Mouse (Mus musculus): ENCODE data around the gene Sipa1l2. TPM values are rescaled to one million over a fixed set of nuclear protein-coding genes. Genes with fewer than 3 reads are reported as not detected.

Sipa1l2 gene
- polyA plus RNA-seq (2014; fragmentation: Nextera tagmentation; extraction: Ambion mirVana): 11.6 TPM in 2 replicates

- peak within 1 kb of the TSS; percentile 74 for H3K4me3 ChIP-seq (ENCODE audit: low read depth, low read length)
Measured at GRCm38 (mm10) chr8:125569533-125570365, at the start of gene Sipa1l2. TSS of gene Sipa1l2 (minus strand) at chr8:125569808.

GRCm38 (mm10) chr8:125618543-125619335 is 49.1 kb upstream of the Sipa1l2 start:
- H3K4me1 ChIP-seq (ENCODE audit: control insufficient read depth, insufficient read depth, low read length): no peaks in the 10 kb centered on the region; the same call in 1 of the 2 replicates
- no peak overlapping the region for H3K4me3 ChIP-seq (ENCODE audit: low read depth, low read length)
- H3K27ac ChIP-seq (ENCODE audit: low read depth, low read length): no peak overlapping the region
- no peak for DNase-seq (ENCODE audit: low spot score)
- H3K36me3 ChIP-seq (ENCODE audit: control insufficient read depth, insufficient read depth, low read length): no peaks in the 10 kb centered on the region
- ATAC-seq (ENCODE audit: insufficient read depth, low FRiP score, low TSS enrichment): no peak
- WGBS: 77% methylated on average over 16 of the region's 16 CpGs
- H3K4me2 ChIP-seq (ENCODE audit: low read depth): no peak overlapping the region
- no peaks in the 10 kb centered on the region for H3K9me3 ChIP-seq (ENCODE audit: control insufficient read depth, low read length)
- H3K9ac ChIP-seq (ENCODE audit: low read length): no peak overlapping the region
- no peaks in the 10 kb centered on the region for H3K27me3 ChIP-seq (ENCODE audit: control insufficient read depth, insufficient read depth, low read length)

More at GRCm38 (mm10) chr8:125569533-125570365, at the start of gene Sipa1l2:
- Histone ChIP-seq H3K4me1 (ENCODE audit: control insufficient read depth, insufficient read depth, low read length) (peaks cover 16% of the 10 kb centered on the region), H3K27me3 (ENCODE audit: control insufficient read depth, insufficient read depth, low read length) (0 out of 2 replicates have a peak, but pooled peaks cover 2% of the 10 kb centered on the region), H3K9me3 (ENCODE audit: control insufficient read depth, low read length) (no peaks in the 10 kb centered on the region), H3K36me3 (ENCODE audit: control insufficient read depth, insufficient read depth, low read length) (no peaks in the 10 kb centered on the region), H3K27ac (ENCODE audit: low read depth, low read length) (peak within 1 kb of the TSS; percentile 34; the same call in 1 of the 2 replicates), H3K9ac (ENCODE audit: low read length) (peak within 1 kb of the TSS; percentile 77), H3K4me2 (ENCODE audit: low read depth) (peak within 1 kb of the TSS; percentile 90)
- WGBS: under 1% methylated on average over 81 of the region's 129 CpGs
- DNase-seq (ENCODE audit: low spot score) (peak; percentile 99), ATAC-seq (ENCODE audit: insufficient read depth, low FRiP score, low TSS enrichment) (peak; percentile 90)

- DNase-seq (ENCODE audit: low spot score): no peak
- Histone ChIP-seq H3K27me3 (ENCODE audit: control insufficient read depth, insufficient read depth, low read length) (no peaks in the 10 kb centered on the region), H3K4me3 (ENCODE audit: low read depth, low read length) (no peak overlapping the region), H3K27ac (ENCODE audit: low read depth, low read length) (no peak overlapping the region), H3K9ac (ENCODE audit: low read length) (no peak overlapping the region), H3K9me3 (ENCODE audit: control insufficient read depth, low read length) (no peaks in the 10 kb centered on the region), H3K4me1 (ENCODE audit: control insufficient read depth, insufficient read depth, low read length) (no peaks in the 10 kb centered on the region), H3K4me2 (ENCODE audit: low read depth) (no peak overlapping the region), H3K36me3 (ENCODE audit: control insufficient read depth, insufficient read depth, low read length) (no peaks in the 10 kb centered on the region)
- no peak for ATAC-seq (ENCODE audit: insufficient read depth, low FRiP score, low TSS enrichment)
- 79% methylated on average over 5 of the region's 5 CpGs for WGBS
Measured at GRCm38 (mm10) chr8:125616935-125617334, 47.3 kb upstream of the Sipa1l2 start.

- ATAC-seq (ENCODE audit: insufficient read depth, low FRiP score, low TSS enrichment): no peak
- no peak overlapping the region for H3K27ac ChIP-seq (ENCODE audit: low read depth, low read length)
- no peaks in the 10 kb centered on the region for H3K27me3 ChIP-seq (ENCODE audit: control insufficient read depth, insufficient read depth, low read length)
- no peaks in the 10 kb centered on the region for H3K36me3 ChIP-seq (ENCODE audit: control insufficient read depth, insufficient read depth, low read length)
- H3K9me3 ChIP-seq (ENCODE audit: control insufficient read depth, low read length): no peaks in the 10 kb centered on the region
- DNase-seq (ENCODE audit: low spot score): no peak
- 88% methylated on average over 3 of the region's 3 CpGs for WGBS
- no peaks in the 10 kb centered on the region for H3K4me1 ChIP-seq (ENCODE audit: control insufficient read depth, insufficient read depth, low read length)
- H3K4me2 ChIP-seq (ENCODE audit: low read depth): no peak overlapping the region
- no peak overlapping the region for H3K9ac ChIP-seq (ENCODE audit: low read length)
- no peak overlapping the region for H3K4me3 ChIP-seq (ENCODE audit: low read depth, low read length)
Measured at GRCm38 (mm10) chr8:125616039-125616438, 46.4 kb upstream of the Sipa1l2 start.

GRCm38 (mm10) chr8:125613552-125613951 is 43.9 kb upstream of the Sipa1l2 start:
- H3K4me3 ChIP-seq (ENCODE audit: low read depth, low read length): no peak overlapping the region
- no peaks in the 10 kb centered on the region for H3K9me3 ChIP-seq (ENCODE audit: control insufficient read depth, low read length)
- H3K4me2 ChIP-seq (ENCODE audit: low read depth): no peak overlapping the region
- no peak overlapping the region for H3K27ac ChIP-seq (ENCODE audit: low read depth, low read length)
- H3K27me3 ChIP-seq (ENCODE audit: control insufficient read depth, insufficient read depth, low read length): no peaks in the 10 kb centered on the region
- no peaks in the 10 kb centered on the region for H3K4me1 ChIP-seq (ENCODE audit: control insufficient read depth, insufficient read depth, low read length)
- 96% methylated on average over 2 of the region's 2 CpGs for WGBS
- DNase-seq (ENCODE audit: low spot score): no peak
- H3K36me3 ChIP-seq (ENCODE audit: control insufficient read depth, insufficient read depth, low read length): no peaks in the 10 kb centered on the region
- no peak overlapping the region for H3K9ac ChIP-seq (ENCODE audit: low read length)
- ATAC-seq (ENCODE audit: insufficient read depth, low FRiP score, low TSS enrichment): no peak

GRCm38 (mm10) chr8:125611799-125612560 is 42.4 kb upstream of the Sipa1l2 start:
- 86% methylated on average over 21 of the region's 21 CpGs for WGBS
- no peak overlapping the region for H3K4me2 ChIP-seq (ENCODE audit: low read depth)
- no peak for ATAC-seq (ENCODE audit: insufficient read depth, low FRiP score, low TSS enrichment)
- no peaks in the 10 kb centered on the region for H3K27me3 ChIP-seq (ENCODE audit: control insufficient read depth, insufficient read depth, low read length)
- H3K4me3 ChIP-seq (ENCODE audit: low read depth, low read length): no peak overlapping the region
- DNase-seq (ENCODE audit: low spot score): no peak
- H3K9me3 ChIP-seq (ENCODE audit: control insufficient read depth, low read length): no peaks in the 10 kb centered on the region
- H3K36me3 ChIP-seq (ENCODE audit: control insufficient read depth, insufficient read depth, low read length): no peaks in the 10 kb centered on the region
- H3K27ac ChIP-seq (ENCODE audit: low read depth, low read length): no peak overlapping the region
- no peak overlapping the region for H3K9ac ChIP-seq (ENCODE audit: low read length)
- H3K4me1 ChIP-seq (ENCODE audit: control insufficient read depth, insufficient read depth, low read length): no peaks in the 10 kb centered on the region

GRCm38 (mm10) chr8:125611024-125611798 is 41.6 kb upstream of the Sipa1l2 start:
- Histone ChIP-seq H3K4me2 (ENCODE audit: low read depth) (no peak overlapping the region), H3K4me3 (ENCODE audit: low read depth, low read length) (no peak overlapping the region), H3K36me3 (ENCODE audit: control insufficient read depth, insufficient read depth, low read length) (no peaks in the 10 kb centered on the region), H3K27ac (ENCODE audit: low read depth, low read length) (no peak overlapping the region), H3K9ac (ENCODE audit: low read length) (no peak overlapping the region), H3K4me1 (ENCODE audit: control insufficient read depth, insufficient read depth, low read length) (no peaks in the 10 kb centered on the region), H3K27me3 (ENCODE audit: control insufficient read depth, insufficient read depth, low read length) (no peaks in the 10 kb centered on the region), H3K9me3 (ENCODE audit: control insufficient read depth, low read length) (no peaks in the 10 kb centered on the region)
- DNase-seq (ENCODE audit: low spot score): no peak
- 90% methylated on average over 10 of the region's 10 CpGs for WGBS
- no peak for ATAC-seq (ENCODE audit: insufficient read depth, low FRiP score, low TSS enrichment)

GRCm38 (mm10) chr8:125609737-125610136 is 40.1 kb upstream of the Sipa1l2 start:
- DNase-seq (ENCODE audit: low spot score): no peak
- Histone ChIP-seq H3K4me1 (ENCODE audit: control insufficient read depth, insufficient read depth, low read length) (no peaks in the 10 kb centered on the region), H3K4me2 (ENCODE audit: low read depth) (no peak overlapping the region), H3K27ac (ENCODE audit: low read depth, low read length) (no peak overlapping the region), H3K27me3 (ENCODE audit: control insufficient read depth, insufficient read depth, low read length) (no peaks in the 10 kb centered on the region), H3K4me3 (ENCODE audit: low read depth, low read length) (no peak overlapping the region), H3K9ac (ENCODE audit: low read length) (no peak overlapping the region), H3K36me3 (ENCODE audit: control insufficient read depth, insufficient read depth, low read length) (no peaks in the 10 kb centered on the region), H3K9me3 (ENCODE audit: control insufficient read depth, low read length) (no peaks in the 10 kb centered on the region)
- WGBS: 86% methylated on average over 6 of the region's 6 CpGs
- no peak for ATAC-seq (ENCODE audit: insufficient read depth, low FRiP score, low TSS enrichment)

Data from neural tube, embryonic 11.5 days (tissue).